Mouse (Mus musculus): Measurements from ENCODE around the gene Mdm4. TPM values are rescaled to one million over a fixed set of nuclear protein-coding genes. Genes with fewer than 3 reads are reported as not detected.

Gene Mdm4
- polyA plus RNA-seq, 1 experiment from 2014 or later: 41.9 TPM

DNA sequence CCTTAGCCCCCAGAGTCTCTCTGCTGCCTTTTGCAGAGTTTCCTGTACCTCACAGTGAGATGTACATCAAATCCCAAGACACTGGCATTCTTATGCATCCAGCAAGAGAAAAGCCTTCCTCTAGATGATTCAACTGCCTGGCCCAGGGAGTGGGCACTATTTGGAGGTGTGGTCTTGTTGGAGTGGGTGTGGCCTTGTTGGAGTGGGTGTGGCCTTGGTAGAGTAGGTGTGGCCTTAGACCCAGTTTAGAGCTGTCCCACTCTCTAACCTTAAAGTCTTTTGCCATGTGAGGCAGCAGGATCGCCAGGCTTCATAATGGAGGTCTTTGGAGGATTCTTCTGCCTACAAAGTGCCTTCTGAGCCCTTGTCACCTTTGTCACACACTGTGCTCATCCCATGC lies 120.4 kb downstream of the Mdm4 start:
- H3K9ac ChIP-seq: no peak overlapping the region
- H3K4me3 ChIP-seq: no peak overlapping the region
- H3K27me3 ChIP-seq: peaks cover 34% of the 10 kb centered on the region
- ATAC-seq (ENCODE audit: insufficient number of reproducible peaks, insufficient read depth, low FRiP score, low TSS enrichment, low read depth): no peak
- H3K36me3 ChIP-seq: no peaks in the 10 kb centered on the region
- peaks cover 12% of the 10 kb centered on the region for H3K4me1 ChIP-seq
- no peak overlapping the region for H3K27ac ChIP-seq
- H3K9me3 ChIP-seq: no peaks in the 10 kb centered on the region
- 77% methylated on average over 1 of the region's 1 CpGs for WGBS
- no peak overlapping the region for H3K4me2 ChIP-seq

Small RNAs within 50 kb of the gene (microRNA-seq; reads per million reads assigned to microRNA genes)
- not detected for gene Gm44300

Other genes with a start within 250 kb of the Mdm4 start
- 3.8 and 4.4 TPM in 2 replicates for gene Lrrn2, start 150.3 kb downstream of the Mdm4 start, polyA plus RNA-seq (2015; fragmentation: Nextera tagmentation; extraction: Ambion mirVana)
- 7.4 and 7.9 TPM in 2 replicates for gene Pik3c2b, start 15.1 kb upstream of the Mdm4 start, polyA plus RNA-seq (2015; fragmentation: Nextera tagmentation; extraction: Ambion mirVana)
- gene Ppp1r15b, start 100.6 kb upstream of the Mdm4 start, polyA plus RNA-seq (2015; fragmentation: Nextera tagmentation; extraction: Ambion mirVana): 32.0 and 35.2 TPM in 2 replicates
- gene Plekha6, start 133.6 kb upstream of the Mdm4 start, polyA plus RNA-seq (2015; fragmentation: Nextera tagmentation; extraction: Ambion mirVana): 4.0 and 5.0 TPM in 2 replicates

Measured in embryonic facial prominence, embryonic 13.5 days (tissue).